Mouse (Mus musculus): ENCODE results near the gene Zfp710.

DNA sequence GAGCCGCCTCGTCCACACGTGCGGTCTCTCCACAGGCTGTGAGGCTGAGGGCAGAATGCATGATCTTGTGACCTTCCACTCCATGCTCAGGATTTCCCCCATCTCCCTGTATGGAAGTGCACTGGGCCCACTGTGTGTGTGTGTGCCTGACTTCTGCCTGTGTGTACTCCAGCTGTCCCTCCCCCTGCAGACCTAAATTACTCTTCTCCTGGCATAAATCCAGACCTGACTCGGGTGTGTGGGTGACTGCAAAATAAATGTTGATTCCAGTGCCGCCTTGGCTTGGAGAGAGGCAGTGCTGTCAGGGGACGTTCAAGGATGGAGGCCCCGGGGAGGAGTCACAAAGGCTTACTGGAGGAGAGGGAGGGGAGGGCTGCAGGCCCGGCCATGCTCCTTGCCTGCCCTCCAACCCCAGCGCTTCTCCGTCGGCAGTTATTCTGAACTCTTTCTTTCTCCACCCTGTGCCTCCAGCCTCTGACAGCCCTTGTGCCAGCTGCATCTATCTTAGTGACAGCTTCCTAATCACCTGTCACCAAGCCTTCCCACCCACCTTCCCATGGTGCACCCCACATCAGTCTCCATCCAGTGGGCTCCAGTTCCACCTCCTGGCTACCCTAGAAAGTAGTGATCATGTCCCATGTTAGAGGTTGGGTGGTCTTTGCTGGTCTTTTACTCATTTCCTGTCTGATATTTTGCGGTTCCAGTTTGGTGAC, 45.2 kb downstream of the Zfp710 start:
- TF ChIP-seq CTCF (IDR thresholded peaks at IDR 0.05; ENCODE audit: low read depth) (no peak), EP300 (optimal IDR thresholded peaks at IDR 0.05) (no peak)
